Mouse (Mus musculus) heart, postnatal 25 days (tissue): Measurements from ENCODE around the gene Crygs. TPM values are rescaled to one million over a fixed set of nuclear protein-coding genes. Genes with fewer than 3 reads are reported as not detected.
"Not testable (repeated sequence)": the region's sequence is repeated elsewhere in the genome, so short reads cannot be mapped to it uniquely, and the experiment has no call there.

ENCODE experiments used
- DNase-seq: peaks from one replicate; pipeline ENCODE4 v3.0.0; 2022; ENCODE audit warnings: low spot score
- intact Hi-C: fragments of 180-260 bp; cut with DNase I; formaldehyde crosslinking; loops from one replicate; pipeline ENCODE4 v1.15.1; 2025
- total RNA-seq, 2 experiments: library from RNA; stranded (reverse); gene quantifications; 2 replicates each; pipeline ENCODE4 v1.2.3; 2021

The Crygs gene
- total RNA-seq, 2 experiments from 2014 or later = not detected

DNA sequence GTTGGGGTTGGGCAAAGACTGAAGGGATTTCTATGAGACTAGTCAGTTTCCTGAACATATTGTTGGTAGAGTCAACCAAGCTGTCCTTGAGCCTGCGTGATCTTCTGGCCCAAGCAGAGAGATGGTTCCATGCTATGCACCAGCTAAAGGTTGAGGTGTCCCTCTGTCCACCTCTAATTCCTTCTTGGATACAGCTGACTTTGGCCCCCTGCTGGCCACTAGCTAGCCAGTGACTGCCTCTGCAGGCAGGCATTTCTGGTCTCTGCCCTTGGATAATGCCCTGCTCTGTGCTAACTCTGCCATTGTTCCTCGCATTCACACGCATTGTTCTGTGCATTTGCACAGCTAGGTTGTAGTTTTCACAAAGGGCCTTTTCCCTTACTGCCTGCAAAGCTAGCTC is 15.9 kb downstream of the Crygs start:
- no peak for DNase-seq
- intact Hi-C loops = no loop called here

DNA sequence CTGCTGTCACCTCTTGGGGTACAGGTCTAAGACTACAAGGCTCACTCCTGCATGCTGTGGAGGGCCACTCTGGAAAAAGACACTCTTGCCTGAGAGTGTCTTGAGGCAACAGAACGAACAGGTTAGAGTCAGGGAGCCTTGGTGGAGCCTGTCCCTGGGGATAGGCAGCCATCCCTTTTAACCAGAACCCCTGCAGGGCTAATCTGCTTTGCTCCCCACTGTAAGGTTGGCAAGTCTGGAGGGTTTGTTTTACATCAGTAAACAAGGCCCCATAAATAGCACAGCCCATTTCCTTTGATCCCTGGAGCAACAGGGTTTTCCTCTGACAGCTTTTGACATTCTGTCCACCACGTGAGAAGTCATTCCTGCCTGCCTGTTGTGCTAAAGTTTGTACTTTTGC is 20.1 kb downstream of the Crygs start:
- intact Hi-C loops = no loop called here
- no peak for DNase-seq

DNA sequence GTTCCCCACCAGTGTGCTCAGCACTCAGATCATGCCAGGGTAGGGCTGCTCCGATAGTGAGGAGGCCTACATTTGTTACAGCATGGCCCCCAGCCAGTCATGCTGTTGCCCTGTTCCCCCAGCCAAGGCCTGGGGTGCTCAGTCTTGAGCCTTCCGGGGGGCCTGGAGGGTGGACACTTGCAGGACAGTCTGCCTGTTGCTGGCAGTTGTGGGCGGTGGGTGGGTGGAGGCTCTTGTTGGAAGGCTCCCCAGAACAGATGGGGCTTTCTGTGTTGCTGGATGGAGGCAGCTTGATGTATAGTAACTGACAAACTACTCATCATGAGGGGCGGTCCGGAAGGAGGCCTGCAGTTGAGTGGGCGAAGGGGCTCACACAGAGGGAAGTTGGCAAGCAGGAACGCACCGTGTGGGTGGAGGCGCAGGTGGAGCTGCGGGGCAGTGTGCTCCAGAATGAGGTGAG is 21.4 kb downstream of the Crygs start:
- intact Hi-C loops = no loop called here
- DNase-seq = no peak

DNA sequence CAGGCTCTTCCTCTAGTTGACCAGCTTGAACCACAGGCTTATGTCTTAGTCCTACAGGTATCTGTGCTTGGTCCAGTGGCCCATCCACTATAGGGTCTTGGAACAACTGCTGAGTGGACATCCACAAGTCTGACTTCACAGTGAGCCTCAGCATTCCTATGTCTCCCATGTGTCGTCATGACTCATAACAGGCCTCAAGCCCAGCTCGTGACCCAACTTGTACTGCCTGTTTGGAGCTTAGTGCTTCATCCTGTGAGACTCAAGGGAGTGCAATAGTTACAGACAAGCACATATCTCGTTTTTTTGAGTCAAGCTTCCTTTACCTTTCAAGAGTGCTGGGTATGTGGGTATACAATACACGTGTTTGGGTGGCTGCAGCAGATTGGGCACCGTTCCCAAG is 28.7 kb downstream of the Crygs start:
- intact Hi-C loops = no loop called here
- DNase-seq = no peak

DNA sequence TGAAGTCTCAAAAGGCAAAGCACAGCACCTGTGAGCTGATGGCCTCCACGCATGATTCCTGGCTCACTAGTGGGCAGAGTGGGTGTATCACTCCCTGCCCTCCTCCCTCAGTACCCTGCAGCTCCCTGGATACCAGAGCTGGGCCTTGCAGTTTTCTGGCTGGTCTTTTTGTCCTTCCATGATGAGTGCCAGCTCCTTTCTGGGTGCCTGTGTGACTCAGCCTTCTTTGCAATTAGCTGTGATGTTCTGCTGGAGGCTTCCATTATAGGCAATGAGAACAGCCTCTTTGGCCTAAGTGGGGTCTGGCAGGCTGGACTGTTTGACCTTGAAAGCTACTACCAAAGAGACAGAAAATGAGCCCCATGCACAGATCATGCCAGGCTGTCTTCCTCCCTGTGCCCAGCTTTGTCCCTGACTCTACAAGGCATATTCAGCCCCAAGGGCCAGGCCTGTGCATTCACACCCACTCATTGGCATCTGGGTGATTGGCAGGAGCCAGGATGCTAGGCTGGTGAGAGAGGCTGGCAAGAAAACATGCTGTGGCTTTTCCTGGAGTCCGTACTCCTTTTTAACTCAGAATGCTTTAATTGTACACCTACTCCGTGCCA is 32.0 kb downstream of the Crygs start:
- intact Hi-C loops = no loop called here
- DNase-seq = no peak

DNA sequence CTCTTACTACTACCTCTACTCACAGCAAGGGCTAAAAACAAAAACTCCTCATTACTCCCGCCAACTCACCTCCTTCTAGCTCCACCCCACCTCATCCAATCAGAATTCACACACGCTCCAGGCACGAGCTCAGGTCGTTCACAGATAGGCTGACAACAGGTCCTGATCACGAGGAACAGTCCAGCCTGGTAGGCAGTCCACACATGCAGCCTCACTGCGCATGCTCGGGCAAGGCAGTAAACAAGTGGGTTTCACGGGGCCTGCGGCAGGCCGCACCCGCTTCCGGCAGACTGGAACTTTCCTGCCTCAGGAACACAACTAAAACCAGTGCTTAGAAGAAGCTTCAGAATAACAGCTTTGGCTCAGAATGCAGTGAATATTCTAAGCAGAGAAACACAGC is 33.1 kb downstream of the Crygs start:
- DNase-seq, intact Hi-C loops: not testable (repeated sequence)

DNA sequence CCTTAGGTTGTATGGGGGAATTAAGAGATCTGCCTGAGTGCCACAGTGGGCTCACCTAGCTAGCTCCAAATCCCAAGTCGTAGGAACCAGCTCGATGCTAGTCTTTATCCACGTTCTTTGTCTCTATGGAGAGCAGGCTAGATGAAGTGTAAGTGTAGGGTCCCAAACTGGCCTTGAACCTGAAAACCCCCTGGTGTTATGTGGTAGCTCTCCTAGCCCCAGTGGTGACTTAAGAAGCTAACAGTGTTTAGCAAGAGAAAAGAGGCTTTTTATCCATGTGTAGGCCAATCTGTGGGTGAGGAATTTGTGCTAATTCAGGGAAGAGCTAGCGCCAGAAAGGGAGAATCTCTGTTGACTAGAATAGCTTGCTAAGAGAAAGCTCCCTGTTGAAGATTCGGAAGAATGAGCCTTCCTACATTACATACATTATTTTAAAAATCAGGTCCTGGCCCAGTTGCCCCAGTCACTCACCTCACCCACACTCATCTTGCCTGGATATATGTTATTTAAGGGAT is 35.8 kb downstream of the Crygs start:
- DNase-seq = no peak
- intact Hi-C loops = no loop called here

DNA sequence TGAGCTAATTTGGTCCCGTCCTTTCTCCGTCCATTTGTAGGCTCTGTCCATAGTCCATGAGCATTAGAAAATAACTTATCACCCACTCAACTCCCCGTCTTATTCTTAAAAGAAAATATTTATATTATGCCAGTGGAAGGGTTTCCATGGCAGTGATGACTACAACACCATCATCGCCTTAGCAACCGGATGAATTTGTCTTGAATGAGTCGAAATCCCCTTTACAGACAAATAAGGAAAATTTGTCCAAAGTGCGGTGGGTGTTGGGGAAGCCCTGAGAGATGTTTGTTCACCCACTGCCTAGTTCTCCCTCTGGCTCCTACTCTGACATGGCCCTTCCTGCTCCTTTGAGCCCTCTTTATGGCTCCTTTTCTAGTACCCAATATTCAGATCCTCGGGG is 42.7 kb downstream of the Crygs start:
- DNase-seq = no peak
- intact Hi-C loops = loop anchor here (5.0 kb wide), 1 partner anchor 66 kb away; no protein-coding TSS in a partner anchor

DNA sequence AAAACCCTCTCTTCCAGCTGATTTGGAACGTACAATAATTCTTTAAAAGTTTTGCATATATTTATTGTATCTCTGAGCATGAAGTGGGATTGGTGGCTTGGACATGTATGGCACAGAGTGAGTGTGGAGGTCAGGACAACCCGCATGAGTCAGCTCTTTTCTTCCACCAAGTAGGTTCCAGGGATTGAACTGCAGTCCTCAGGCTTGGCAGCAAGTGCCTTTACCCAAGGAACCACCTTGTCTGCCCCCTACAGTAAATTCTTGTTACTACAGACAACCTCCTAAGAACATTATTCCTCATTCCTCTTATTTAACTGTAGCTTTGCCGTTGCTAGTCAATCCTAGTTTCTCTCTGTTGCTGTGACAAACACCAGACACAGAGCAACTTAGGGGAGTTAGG is 44.0 kb downstream of the Crygs start:
- DNase-seq = no peak
- intact Hi-C loops = loop anchor here (5.0 kb wide), 1 partner anchor 65 kb away; no protein-coding TSS in a partner anchor

DNA sequence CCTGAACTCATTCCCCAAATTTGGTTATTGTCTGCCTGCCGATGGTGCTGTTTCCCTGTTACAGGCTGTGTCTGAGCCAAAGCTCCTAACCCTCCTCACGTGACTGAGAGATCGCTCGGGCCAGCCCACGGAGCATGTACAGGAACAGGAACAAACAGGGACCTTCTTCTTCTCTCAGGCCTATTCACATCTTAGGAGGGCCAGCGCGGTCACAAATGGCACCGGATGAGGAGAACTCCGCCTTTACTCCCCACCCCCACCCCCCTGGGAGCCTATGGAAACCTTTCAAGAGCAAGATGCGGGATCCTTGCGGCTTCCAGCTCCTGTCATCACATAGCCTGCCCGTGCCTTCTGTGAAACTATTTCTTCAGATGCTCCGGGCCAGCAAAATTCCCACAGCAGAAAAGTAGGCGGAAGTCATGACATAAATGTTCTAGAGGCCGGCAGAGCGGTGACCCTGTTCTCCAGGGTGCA is 44.6 kb downstream of the Crygs start:
- DNase-seq = peak; percentile 12
- intact Hi-C loops = loop anchor here (5.0 kb wide), 1 partner anchor 64 kb away; no protein-coding TSS in a partner anchor

DNA sequence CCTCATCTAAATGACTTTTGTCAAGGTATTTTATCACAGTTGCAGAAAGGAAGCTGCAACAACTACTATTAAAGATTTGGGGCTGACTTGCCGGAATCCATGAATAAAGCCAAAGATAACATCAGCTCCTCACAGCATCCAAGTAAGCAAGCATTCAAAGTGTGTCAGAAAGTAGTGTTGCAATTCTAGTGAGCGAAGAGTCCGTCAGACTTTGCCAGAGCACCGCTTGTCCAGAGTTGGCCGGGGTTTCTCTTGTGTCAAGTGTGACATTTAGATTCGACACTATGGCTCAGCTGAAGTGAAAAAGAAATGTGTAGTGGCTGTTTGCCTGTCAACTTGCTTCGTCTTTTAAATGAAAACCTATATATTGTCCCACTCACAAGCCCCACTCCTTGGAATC is 45.8 kb downstream of the Crygs start:
- intact Hi-C loops = loop anchor here (5.0 kb wide), 1 partner anchor 63 kb away; no protein-coding TSS in a partner anchor
- DNase-seq = no peak

Other genes with a start within 250 kb of the Crygs start
- gene Dgkg, start 154.4 kb downstream of the Crygs start, total RNA-seq = under 1 TPM; 0.50 to 0.57 TPM
- 10 to 100 TPM; 11.1 to 13.4 TPM for gene Tbccd1, start 46.1 kb upstream of the Crygs start, total RNA-seq
- gene Dnajb11, start 46.3 kb upstream of the Crygs start, total RNA-seq = 10 to 100 TPM; 54.0 to 65.7 TPM
- gene Ahsg, start 79.7 kb upstream of the Crygs start, total RNA-seq = 10 to 100 TPM in 1 of 2 experiments, 1 to 10 TPM in 1; 9.7 to 11.6 TPM
- gene Fetub, start 106.8 kb upstream of the Crygs start, total RNA-seq = under 1 TPM in 1 of 2 experiments, not detected in 1; 0.21 TPM
- gene Hrg, start 139.5 kb upstream of the Crygs start, total RNA-seq = not detected
- gene Kng2, start 217.9 kb upstream of the Crygs start, total RNA-seq = under 1 TPM in 1 of 2 experiments, not detected in 1; 0.22 TPM
- gene Kng1, start 246.3 kb upstream of the Crygs start, total RNA-seq = not detected